Mouse (Mus musculus) ES-E14 (cell line): ENCODE measurements at regions not wholly inside any gene's neighbourhood (a gene's known extent, or its start where the extent isn't known, plus 50 kb on each side); places are given as distances from the start of the nearest gene placed in this dataset.

Experiments used
- DNase-seq: peaks from one replicate; pipeline ENCODE4 v3.0.0-alpha.2; 2013; ENCODE audit warnings: low read depth, low spot score
- H3K27ac ChIP-seq: 2 replicates; pipeline ENCODE4 v1.5.1; 2012; ENCODE audit warnings: low read depth, mild to moderate bottlenecking, low read length, moderate library complexity, mixed read lengths; ENCODE audit not compliant: poor library complexity, insufficient read depth, severe bottlenecking
- H3K36me3 ChIP-seq: 2 replicates; pipeline ENCODE4 v1.6.1; 2012; ENCODE audit warnings: mild to moderate bottlenecking, low read length, moderate library complexity, mixed read lengths; ENCODE audit not compliant: control insufficient read depth, poor library complexity, insufficient read depth, severe bottlenecking
- H3K4me1 ChIP-seq, 2 experiments: fragments of 150-350 bp in 1 of 2; sonication (generic) in 1 of 2; 2 replicates each; pipeline ENCODE4 v1.6.1; 2012; ENCODE audit warnings: low read length in 2 of 2, mild to moderate bottlenecking in 1 of 2, mixed read lengths in 1 of 2; ENCODE audit not compliant: control insufficient read depth in 2 of 2, insufficient read depth in 2 of 2, poor library complexity in 1 of 2
- H3K4me3 ChIP-seq, 2 experiments: fragments of 150-350 bp in 1 of 2; sonication (generic) in 1 of 2; 2 replicates each; pipeline ENCODE4 v1.5.1; 2012; ENCODE audit warnings: low read length in 2 of 2, low read depth in 1 of 2, mild to moderate bottlenecking in 1 of 2, mixed read lengths in 1 of 2; ENCODE audit not compliant: insufficient read depth in 1 of 2, poor library complexity in 1 of 2, severe bottlenecking in 1 of 2
- H3K9ac ChIP-seq: 2 replicates; pipeline ENCODE4 v1.6.1; 2012; ENCODE audit warnings: low read depth, mild to moderate bottlenecking, low read length, mixed read lengths; ENCODE audit not compliant: poor library complexity, insufficient read depth, severe bottlenecking
- H3K9me3 ChIP-seq: fragments of 150-350 bp; sonication (generic); 2 replicates; pipeline ENCODE4 v1.6.1; 2012; ENCODE audit warnings: low read depth, mild to moderate bottlenecking, low read length; ENCODE audit not compliant: control insufficient read depth, insufficient read depth
- CHD2 ChIP-seq: IDR thresholded peaks from 2 replicates; pipeline ENCODE4 v1.6.1; 2014; ENCODE audit warnings: mild to moderate bottlenecking, low read depth, low read length, inconsistent platforms
- HCFC1 ChIP-seq: IDR thresholded peaks from 2 replicates; pipeline ENCODE4 v1.6.1; 2012; ENCODE audit warnings: low read length, inconsistent platforms, borderline replicate concordance; ENCODE audit not compliant: insufficient read depth
- MAFK ChIP-seq: IDR thresholded peaks from 2 replicates; pipeline ENCODE4 v1.6.1; 2014; ENCODE audit warnings: mild to moderate bottlenecking, low read depth, low read length, inconsistent platforms; ENCODE audit not compliant: insufficient read depth
- ZC3H11A ChIP-seq: IDR thresholded peaks from 2 replicates; pipeline ENCODE4 v1.6.1; 2012; ENCODE audit warnings: low read depth, mild to moderate bottlenecking, inconsistent platforms, low read length, borderline replicate concordance
- ZNF384 ChIP-seq: IDR thresholded peaks from 2 replicates; pipeline ENCODE4 v1.6.1; 2012; ENCODE audit warnings: low read depth, low read length, inconsistent platforms
- in situ Hi-C, 2 experiments: fragments of 600-800 bp; cut with MboI; formaldehyde crosslinking; loops; one replicate each; pipeline ENCODE4 v1.15.1; 2025; ENCODE audit warnings: low sequenced_read_pairs in 2 of 2, inconsistent platforms in 1 of 2; ENCODE audit not compliant: unreplicated experiment in 2 of 2

GRCm38 (mm10) chr3:119512596-119512995, 271.7 kb downstream of the Ptbp2 start:
- no peak overlapping the region for H3K27ac ChIP-seq
- H3K36me3 ChIP-seq: no peaks in the 10 kb centered on the region
- in situ Hi-C loops: no loop called here
- no peak for DNase-seq
- H3K4me1 ChIP-seq: no peaks in the 10 kb centered on the region
- no peak for TF ChIP-seq MAFK
- TF ChIP-seq ZNF384: no peak
- no peak for TF ChIP-seq HCFC1
- no peak for TF ChIP-seq ZC3H11A
- TF ChIP-seq CHD2: no peak
- no peak overlapping the region for H3K4me3 ChIP-seq
- no peaks in the 10 kb centered on the region for H3K9me3 ChIP-seq
- H3K9ac ChIP-seq: no peak overlapping the region

DNA sequence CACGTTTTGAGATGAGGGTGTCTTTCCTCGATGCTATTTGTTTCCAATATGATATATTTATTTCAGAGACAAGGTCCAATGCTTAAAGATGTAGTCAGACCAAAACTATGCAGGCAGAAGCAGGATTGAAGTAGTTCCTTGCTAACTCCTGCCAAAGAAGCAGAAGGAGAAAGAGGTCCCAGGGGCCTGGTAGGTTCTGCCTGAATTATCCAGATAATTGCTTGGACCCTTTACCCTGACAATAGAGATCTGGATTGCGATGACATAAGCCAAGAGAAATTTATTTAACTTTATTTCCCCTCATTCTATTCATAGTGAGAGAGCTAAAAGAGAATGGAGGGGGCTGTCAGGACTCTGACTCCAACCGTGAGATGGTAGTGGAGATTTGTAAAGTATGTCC, 275.1 kb downstream of the Ptbp2 start:
- Histone ChIP-seq H3K4me1 (no peaks in the 10 kb centered on the region), H3K9me3 (no peaks in the 10 kb centered on the region), H3K9ac (no peak overlapping the region), H3K4me3 (no peak overlapping the region), H3K27ac (no peak overlapping the region), H3K36me3 (no peaks in the 10 kb centered on the region)
- in situ Hi-C loops: no loop called here
- TF ChIP-seq CHD2: no peak
- no peak for TF ChIP-seq MAFK
- TF ChIP-seq ZC3H11A: no peak
- no peak for TF ChIP-seq HCFC1
- TF ChIP-seq ZNF384: no peak
- no peak for DNase-seq

DNA sequence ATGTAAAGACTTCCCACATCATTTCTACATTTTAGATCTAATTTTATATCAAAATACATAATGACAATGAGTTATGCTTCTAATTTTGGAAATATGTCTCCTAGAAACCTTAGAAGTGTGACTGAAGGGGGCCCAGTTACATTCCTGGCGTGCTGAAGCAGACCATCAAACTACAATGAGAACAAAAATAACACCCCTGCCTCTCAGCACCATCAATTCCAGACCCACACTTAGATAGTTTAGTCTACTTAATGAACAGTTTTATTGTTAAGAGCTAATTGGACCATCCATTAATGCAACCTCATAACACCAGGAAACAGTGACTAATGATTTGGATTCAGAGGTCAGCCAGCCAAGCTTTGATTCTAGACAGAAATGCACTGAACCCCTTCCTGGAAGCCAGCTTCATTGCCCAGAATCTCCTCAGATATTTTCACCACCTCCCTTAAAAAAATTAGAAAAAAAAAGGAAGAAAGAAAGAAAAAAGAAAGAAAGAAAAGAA, 280.7 kb downstream of the Ptbp2 start:
- TF ChIP-seq MAFK (no peak), ZNF384 (no peak), HCFC1 (no peak), CHD2 (no peak)

DNA sequence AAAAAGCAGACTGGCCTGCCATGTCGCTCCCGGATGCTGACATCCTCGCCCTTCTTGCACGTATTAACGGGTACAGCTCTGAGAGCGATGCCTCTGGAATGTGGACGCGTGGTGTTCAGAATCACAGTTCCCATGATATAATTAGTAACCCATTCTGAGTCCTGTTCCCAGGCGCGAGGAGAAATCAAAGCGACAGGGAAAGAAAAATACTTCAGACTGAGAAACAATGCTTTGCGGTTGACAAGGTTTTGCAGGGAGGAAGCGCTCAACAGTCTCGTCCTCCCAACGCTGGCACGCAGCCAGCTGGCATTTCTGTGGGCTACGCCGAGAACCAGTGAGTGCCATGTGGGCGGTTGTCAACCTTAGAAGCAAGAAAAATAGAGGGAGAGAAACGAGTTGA, 285.6 kb downstream of the Ptbp2 start:
- Histone ChIP-seq H3K27ac (no peak overlapping the region), H3K4me1 (no peaks in the 10 kb centered on the region), H3K4me3 (no peak overlapping the region), H3K9me3 (no peaks in the 10 kb centered on the region), H3K36me3 (no peaks in the 10 kb centered on the region), H3K9ac (no peak overlapping the region)
- no peak for TF ChIP-seq MAFK
- TF ChIP-seq HCFC1: no peak
- no peak for TF ChIP-seq CHD2
- no peak for TF ChIP-seq ZNF384
- TF ChIP-seq ZC3H11A: no peak
- DNase-seq: no peak
- in situ Hi-C loops: no loop called here

More for the DNA sequence above, 280.7 kb downstream of the Ptbp2 start:
- Histone ChIP-seq H3K27ac (no peak overlapping the region), H3K36me3 (no peaks in the 10 kb centered on the region), H3K9ac (no peak overlapping the region), H3K9me3 (no peaks in the 10 kb centered on the region), H3K4me3 (no peak overlapping the region), H3K4me1 (no peaks in the 10 kb centered on the region)
- no peak for DNase-seq
- in situ Hi-C loops: no loop called here

DNA sequence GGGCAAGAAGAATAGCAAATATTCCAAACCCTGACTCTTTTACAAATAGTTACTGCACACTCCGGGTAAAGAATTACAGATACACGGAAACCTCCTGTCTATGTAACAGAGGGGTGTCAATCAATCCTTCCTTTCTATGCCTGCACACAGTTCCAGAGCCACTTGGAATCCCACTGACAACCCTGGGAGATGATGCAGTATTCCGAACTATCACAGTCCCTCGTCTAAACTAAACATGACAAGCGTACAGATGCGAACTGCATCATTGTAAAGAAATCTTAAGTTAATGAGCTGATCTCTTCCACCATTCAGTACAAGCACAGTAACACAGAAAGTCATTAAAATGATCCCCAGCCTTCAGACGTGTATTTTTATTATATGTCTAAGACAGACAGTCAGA, 286.4 kb downstream of the Ptbp2 start:
- no peak for TF ChIP-seq ZNF384
- no peak for TF ChIP-seq ZC3H11A
- no peak for TF ChIP-seq MAFK
- no peak for TF ChIP-seq CHD2
- TF ChIP-seq HCFC1: no peak
- Histone ChIP-seq H3K9me3 (no peaks in the 10 kb centered on the region), H3K9ac (no peak overlapping the region), H3K36me3 (no peaks in the 10 kb centered on the region), H3K4me3 (no peak overlapping the region), H3K4me1 (no peaks in the 10 kb centered on the region), H3K27ac (no peak overlapping the region)
- in situ Hi-C loops: no loop called here
- no peak for DNase-seq
